Mouse (Mus musculus) intestine, embryonic 14.5 days (tissue): ENCODE measurements at regions not wholly inside any gene's neighbourhood (a gene's known extent, or its start where the extent isn't known, plus 50 kb on each side); places are given as distances from the start of the nearest gene placed in this dataset.
A peak's percentile ranks its signal among the peaks of the same experiment; 100 is the strongest.
"Not testable (repeated sequence)": the region's sequence is repeated elsewhere in the genome, so short reads cannot be mapped to it uniquely, and the experiment has no call there.

Experiments
- ATAC-seq: fragments of 200-750 bp; cut with Nextera tagmentation; replicated peaks from 2 replicates; pipeline ENCODE4 v1.8.0; 2017; ENCODE audit warnings: low read depth, moderate number of reproducible peaks, moderate TSS enrichment, moderate library complexity; ENCODE audit not compliant: low FRiP score, low TSS enrichment
- DNase-seq: peaks from one replicate; pipeline ENCODE4 v3.0.0-alpha.2; 2018; ENCODE audit warnings: low spot score
- H3K27ac ChIP-seq: fragments of 300-500 bp; sonication (generic); 2 replicates; pipeline ENCODE4 v1.5.1; 2014; ENCODE audit warnings: low read depth, mild to moderate bottlenecking, control low read depth
- H3K27me3 ChIP-seq: fragments of 300-500 bp; sonication (generic); replicated peaks from 2 replicates; pipeline ENCODE4 v1.6.1; 2014; ENCODE audit warnings: low read length, control low read depth; ENCODE audit not compliant: control insufficient read depth, insufficient read depth
- H3K36me3 ChIP-seq: fragments of 300-500 bp; sonication (generic); 2 replicates; pipeline ENCODE4 v1.6.1; 2014; ENCODE audit warnings: low read length, control low read depth; ENCODE audit not compliant: control insufficient read depth, insufficient read depth
- H3K4me1 ChIP-seq: fragments of 300-500 bp; sonication (generic); replicated peaks from 2 replicates; pipeline ENCODE4 v1.6.1; 2014; ENCODE audit warnings: low read length, control low read depth, mixed read lengths; ENCODE audit not compliant: control insufficient read depth, insufficient read depth
- H3K4me2 ChIP-seq: fragments of 300-500 bp; sonication (generic); 2 replicates; pipeline ENCODE4 v1.6.1; 2014; ENCODE audit warnings: low read length
- H3K4me3 ChIP-seq: fragments of 300-500 bp; sonication (generic); 2 replicates; pipeline ENCODE4 v1.5.1; 2014; ENCODE audit warnings: low read depth, low read length, control low read depth, mixed read lengths
- H3K9ac ChIP-seq: fragments of 300-500 bp; sonication (generic); 2 replicates; pipeline ENCODE4 v1.6.1; 2014; ENCODE audit warnings: mild to moderate bottlenecking, low read length
- H3K9me3 ChIP-seq: fragments of 300-500 bp; sonication (generic); 2 replicates; pipeline ENCODE4 v1.6.1; 2016; ENCODE audit warnings: low read length, control low read depth; ENCODE audit not compliant: control insufficient read depth
- WGBS: fragments of 180-500 bp; shearing (Covaris S2); extraction: QIAGEN DNeasy Blood & Tissue Kit; methylation state at CpG from one replicate; pipeline ENCODE4 v1.1.7; 2014; 5-methylcytosine and 5-hydroxymethylcytosine counted together

DNA sequence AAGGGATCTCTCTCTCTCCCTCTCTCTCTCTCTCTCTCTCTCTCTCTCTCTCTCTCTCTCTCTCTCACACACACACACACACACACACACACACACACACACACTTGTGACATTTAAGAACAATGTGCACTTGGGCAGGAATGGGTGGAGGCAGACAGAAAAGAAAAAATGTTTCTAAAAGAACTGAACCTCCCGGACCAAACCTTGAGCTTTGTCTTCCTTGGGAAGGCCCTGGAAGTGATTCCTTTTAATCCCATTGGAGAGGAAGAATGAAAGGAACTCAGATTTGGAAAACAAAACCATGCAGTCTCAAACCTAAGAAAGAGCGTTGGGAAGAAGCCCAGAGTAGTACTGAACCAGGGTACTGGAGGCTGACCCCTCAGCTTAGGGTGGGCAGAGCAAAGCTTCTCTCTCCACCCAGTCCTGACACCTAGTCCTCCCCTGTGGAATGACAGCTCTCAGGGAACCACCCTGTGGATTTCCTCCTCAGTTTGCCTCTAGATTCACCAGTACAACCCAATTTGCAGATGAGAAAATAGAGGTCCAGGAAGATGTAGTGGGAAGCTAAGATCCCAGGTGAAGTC, 152.3 kb upstream of the Rgma start:
- no peak overlapping the region for H3K4me3 ChIP-seq
- WGBS, result 61% methylated on average over 2 of the region's 2 CpGs
- no peak overlapping the region for H3K27ac ChIP-seq
- no peak overlapping the region for H3K9ac ChIP-seq
- ATAC-seq (no peak), DNase-seq (no peak)
- no peaks in the 10 kb centered on the region for H3K27me3 ChIP-seq
- H3K4me2 ChIP-seq, result no peak overlapping the region
- no peaks in the 10 kb centered on the region for H3K9me3 ChIP-seq
- H3K36me3 ChIP-seq, result no peaks in the 10 kb centered on the region
- H3K4me1 ChIP-seq, result peaks cover 5% of the 10 kb centered on the region; the same call in 1 of the 2 replicates

DNA sequence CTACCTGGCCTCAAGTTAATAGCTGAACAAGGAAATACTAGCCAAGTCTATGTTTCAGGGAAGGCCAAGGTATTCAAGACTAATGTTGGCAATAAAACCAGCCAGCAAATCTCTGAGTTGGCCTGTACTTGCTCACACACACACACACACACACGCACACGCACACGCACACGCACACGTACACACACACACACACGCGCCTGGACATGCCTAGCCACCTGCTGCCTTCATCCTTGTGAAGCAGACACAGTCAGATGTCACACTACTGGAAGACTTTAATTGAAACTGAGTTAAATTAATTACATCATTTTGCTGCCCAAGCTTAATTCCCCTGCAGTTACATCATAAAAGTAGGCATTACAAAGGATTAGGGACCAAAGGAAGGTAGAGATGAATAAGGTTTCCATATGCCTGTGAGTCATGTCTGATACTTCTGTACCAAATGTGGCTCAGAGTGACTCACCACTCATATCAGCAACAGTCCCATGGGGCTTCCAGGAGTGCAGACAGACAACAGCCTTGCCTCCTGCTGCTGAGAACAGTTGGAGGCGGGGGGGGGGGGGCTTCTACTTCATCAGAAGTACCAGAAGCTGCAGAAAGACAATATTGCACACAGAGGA, 141.7 kb upstream of the Rgma start:
- DNase-seq, result no peak
- Histone ChIP-seq H3K4me2 (no peak overlapping the region), H3K27me3 (no peaks in the 10 kb centered on the region), H3K9me3 (no peaks in the 10 kb centered on the region), H3K4me3 (no peak overlapping the region), H3K36me3 (no peaks in the 10 kb centered on the region), H3K27ac (no peak overlapping the region), H3K4me1 (no peaks in the 10 kb centered on the region), H3K9ac (no peak overlapping the region)
- ATAC-seq, result no peak
- WGBS, result 90% methylated on average over 8 of the region's 8 CpGs

DNA sequence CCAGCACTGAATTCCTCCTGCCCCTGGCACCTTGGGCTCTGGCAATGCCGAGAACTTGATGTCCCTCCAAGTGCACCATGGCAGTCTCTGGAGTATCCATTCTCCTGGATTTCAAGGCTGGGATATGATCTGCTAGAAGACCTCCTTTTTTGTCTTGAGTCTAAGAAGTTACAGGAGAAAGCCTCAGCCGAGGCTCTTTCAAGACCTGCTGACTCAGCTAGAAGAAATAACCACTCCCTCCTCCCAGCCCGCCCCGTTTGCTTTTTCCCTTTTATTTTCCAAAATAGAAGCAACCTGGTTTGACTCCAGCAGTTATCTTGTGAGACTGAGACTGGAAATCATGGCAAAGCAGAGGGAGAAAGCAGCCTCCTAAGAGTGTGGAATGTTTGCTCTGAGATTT, 136.8 kb upstream of the Rgma start:
- Histone ChIP-seq H3K9me3 (no peaks in the 10 kb centered on the region), H3K27ac (no peak overlapping the region), H3K36me3 (no peaks in the 10 kb centered on the region), H3K9ac (no peak overlapping the region), H3K4me1 (no peaks in the 10 kb centered on the region), H3K4me3 (no peak overlapping the region), H3K27me3 (no peaks in the 10 kb centered on the region), H3K4me2 (no peak overlapping the region)
- WGBS, result 24% methylated on average over 4 of the region's 4 CpGs
- DNase-seq (no peak), ATAC-seq (no peak)

DNA sequence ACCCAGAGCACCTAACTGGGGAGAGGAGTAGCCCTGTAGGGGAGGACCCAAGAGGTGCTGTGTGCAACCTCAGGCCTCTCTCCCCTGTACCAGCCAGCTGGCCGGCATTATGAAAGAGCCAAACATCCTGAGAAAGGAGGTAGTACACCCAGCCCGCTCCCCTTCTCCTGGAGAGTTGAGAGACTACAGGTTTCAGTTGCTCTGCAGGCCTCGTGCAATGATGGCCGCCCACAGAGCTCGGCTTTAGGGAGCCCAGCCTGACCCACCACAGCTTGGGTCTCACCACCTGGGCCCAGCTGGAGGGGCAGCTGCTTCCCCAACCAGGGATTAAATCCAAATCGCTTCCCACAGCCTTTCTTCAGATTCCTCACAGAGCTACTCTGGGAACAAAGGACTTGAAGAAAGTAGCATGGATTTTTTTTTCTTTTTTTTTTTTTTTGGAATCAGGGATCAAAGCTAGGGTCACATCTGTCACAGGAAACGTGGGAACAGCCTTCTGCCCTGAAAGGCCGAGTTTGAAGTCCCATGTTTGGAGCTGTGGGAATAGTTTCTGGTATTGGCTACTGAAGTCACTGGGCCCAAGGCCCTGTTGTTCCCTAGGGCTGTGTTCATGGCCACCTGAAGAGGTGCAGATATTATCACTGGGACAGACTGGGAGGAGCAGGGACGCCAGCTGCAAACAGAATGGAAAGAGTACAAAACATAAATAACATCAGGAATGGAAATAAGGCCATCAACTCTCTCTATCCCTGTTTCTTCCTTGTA, 131.5 kb upstream of the Rgma start:
- no peak overlapping the region for H3K4me3 ChIP-seq
- no peak for ATAC-seq

DNA sequence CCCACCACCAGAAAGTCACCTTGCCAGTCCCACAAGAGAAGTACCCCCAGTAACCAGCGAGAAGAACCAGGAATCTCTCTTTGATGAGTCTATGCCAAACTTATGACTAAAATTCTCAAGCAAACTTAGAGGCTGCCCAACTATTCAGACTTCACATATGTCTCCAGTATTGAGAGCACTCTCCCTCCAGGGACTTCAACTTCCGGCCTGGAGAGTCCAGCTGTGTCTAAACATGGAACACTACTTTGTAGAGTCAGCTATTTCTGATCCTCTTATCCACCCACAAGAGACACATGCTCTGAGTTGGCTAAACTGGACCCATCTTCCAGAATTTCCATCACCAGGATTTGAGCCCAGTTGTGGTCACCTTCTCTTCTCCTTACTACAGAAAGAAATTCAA, 129.9 kb upstream of the Rgma start:
- Histone ChIP-seq H3K36me3 (no peaks in the 10 kb centered on the region), H3K27me3 (no peaks in the 10 kb centered on the region), H3K27ac (no peak overlapping the region), H3K4me1 (no peaks in the 10 kb centered on the region), H3K4me2 (no peak overlapping the region), H3K9ac (no peak overlapping the region), H3K4me3 (no peak overlapping the region), H3K9me3 (no peaks in the 10 kb centered on the region)
- DNase-seq (no peak), ATAC-seq (no peak)
- WGBS, result 90% methylated on average over 2 of the region's 2 CpGs

More for the DNA sequence above, 131.5 kb upstream of the Rgma start:
- Histone ChIP-seq H3K27ac (peak overlapping the region; percentile 23; the same call in 1 of the 2 replicates), H3K4me2 (no peak overlapping the region), H3K27me3 (no peaks in the 10 kb centered on the region), H3K9me3 (no peaks in the 10 kb centered on the region), H3K4me1 (no peaks in the 10 kb centered on the region), H3K36me3 (no peaks in the 10 kb centered on the region), H3K9ac (no peak overlapping the region)
- peak; percentile 57 for DNase-seq
- WGBS, result 46% methylated on average over 9 of the region's 9 CpGs

DNA sequence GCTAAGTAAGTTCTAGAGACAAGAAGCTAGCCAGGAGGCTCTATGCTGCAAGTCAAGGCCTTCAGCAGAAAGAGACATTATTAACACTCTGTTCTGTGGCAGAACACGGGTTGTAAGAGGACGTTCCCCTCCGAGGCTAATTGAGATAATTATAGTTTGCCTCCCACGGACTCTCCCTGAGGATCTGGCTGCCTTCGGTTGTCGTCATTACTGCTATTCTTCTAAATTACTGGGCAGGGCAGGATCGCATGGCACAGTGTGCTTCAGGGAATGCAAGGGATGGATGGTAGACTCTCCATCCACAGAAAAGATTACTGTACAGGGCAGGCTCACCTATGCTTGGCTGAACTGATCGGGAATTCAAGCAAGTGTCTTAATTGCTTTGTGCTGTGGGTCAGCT, 124.7 kb upstream of the Rgma start:
- Histone ChIP-seq H3K9ac (no peak overlapping the region), H3K9me3 (no peaks in the 10 kb centered on the region), H3K4me2 (no peak overlapping the region), H3K4me1 (no peaks in the 10 kb centered on the region), H3K27me3 (no peaks in the 10 kb centered on the region), H3K27ac (no peak overlapping the region), H3K36me3 (no peaks in the 10 kb centered on the region), H3K4me3 (no peak overlapping the region)
- ATAC-seq (no peak), DNase-seq (no peak)
- 65% methylated on average over 8 of the region's 8 CpGs for WGBS

DNA sequence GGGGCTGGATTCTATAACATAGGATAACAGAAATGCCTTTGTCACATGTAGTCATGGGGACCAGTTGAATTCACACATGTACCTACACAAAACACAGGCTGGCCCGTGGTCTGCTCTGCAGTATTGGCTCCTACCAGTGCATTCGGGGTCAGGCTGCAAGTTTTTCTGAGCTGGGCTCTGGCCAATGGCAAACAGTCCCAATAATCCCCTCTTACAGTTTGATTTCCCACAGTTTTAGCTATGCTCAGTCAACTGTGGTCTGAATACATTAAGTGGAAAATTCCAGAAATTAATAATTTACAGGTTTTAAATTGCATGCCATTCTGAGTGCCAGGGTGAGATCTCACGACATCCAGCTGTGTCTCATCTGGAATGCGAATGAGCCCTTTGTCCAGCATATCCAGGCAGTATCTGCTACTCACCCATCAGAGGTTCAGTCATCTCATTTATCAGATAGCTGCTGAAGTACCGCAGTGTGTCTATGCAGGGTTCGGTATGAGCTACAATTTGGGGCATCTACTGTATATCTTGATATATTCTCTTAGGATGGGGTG, 124.0 kb upstream of the Rgma start:
- WGBS, result 75% methylated on average over 6 of the region's 6 CpGs

DNA sequence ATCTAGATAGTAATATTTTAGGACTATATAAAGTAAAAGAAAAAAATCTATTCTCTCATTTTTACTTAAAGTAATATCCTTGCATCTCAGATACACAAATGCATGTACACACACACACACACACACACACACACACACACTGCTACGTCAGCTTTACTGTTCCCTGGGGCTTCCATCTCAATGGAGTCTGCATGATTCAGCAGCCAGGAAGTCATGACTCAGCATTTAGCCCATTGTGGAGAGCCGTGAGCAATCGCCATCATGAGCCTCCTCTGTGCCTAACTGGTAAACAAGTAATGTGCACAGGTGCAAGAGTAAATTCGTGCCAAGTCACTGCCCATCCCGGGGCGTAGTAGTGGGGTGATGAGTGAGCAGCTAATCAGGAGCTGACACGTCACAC, 120.3 kb upstream of the Rgma start:
- not testable (repeated sequence) for H3K4me2 ChIP-seq, ATAC-seq, H3K9ac ChIP-seq

More for the DNA sequence above, 124.0 kb upstream of the Rgma start:
- no peak overlapping the region for H3K9ac ChIP-seq
- ATAC-seq (no peak), DNase-seq (no peak)
- H3K4me2 ChIP-seq, result no peak overlapping the region
- H3K4me1 ChIP-seq, result no peaks in the 10 kb centered on the region
- no peaks in the 10 kb centered on the region for H3K36me3 ChIP-seq
- H3K27me3 ChIP-seq, result no peaks in the 10 kb centered on the region
- no peaks in the 10 kb centered on the region for H3K9me3 ChIP-seq
- no peak overlapping the region for H3K27ac ChIP-seq
- no peak overlapping the region for H3K4me3 ChIP-seq

More for the DNA sequence above, 120.3 kb upstream of the Rgma start:
- not testable (repeated sequence) for H3K9me3 ChIP-seq, H3K27me3 ChIP-seq, H3K27ac ChIP-seq, H3K36me3 ChIP-seq, H3K4me3 ChIP-seq, DNase-seq, H3K4me1 ChIP-seq
- 76% methylated on average over 5 of the region's 7 CpGs for WGBS
